Mouse (Mus musculus): ENCODE measurements around the gene Nxpe2. TPM values are rescaled to one million over a fixed set of nuclear protein-coding genes. Genes with fewer than 3 reads are reported as not detected.

Gene Nxpe2
- polyA plus RNA-seq (2016; fragmentation: Nextera tagmentation; extraction: Ambion mirVana): 0.42 and 0.60 TPM in 2 replicates

DNA sequence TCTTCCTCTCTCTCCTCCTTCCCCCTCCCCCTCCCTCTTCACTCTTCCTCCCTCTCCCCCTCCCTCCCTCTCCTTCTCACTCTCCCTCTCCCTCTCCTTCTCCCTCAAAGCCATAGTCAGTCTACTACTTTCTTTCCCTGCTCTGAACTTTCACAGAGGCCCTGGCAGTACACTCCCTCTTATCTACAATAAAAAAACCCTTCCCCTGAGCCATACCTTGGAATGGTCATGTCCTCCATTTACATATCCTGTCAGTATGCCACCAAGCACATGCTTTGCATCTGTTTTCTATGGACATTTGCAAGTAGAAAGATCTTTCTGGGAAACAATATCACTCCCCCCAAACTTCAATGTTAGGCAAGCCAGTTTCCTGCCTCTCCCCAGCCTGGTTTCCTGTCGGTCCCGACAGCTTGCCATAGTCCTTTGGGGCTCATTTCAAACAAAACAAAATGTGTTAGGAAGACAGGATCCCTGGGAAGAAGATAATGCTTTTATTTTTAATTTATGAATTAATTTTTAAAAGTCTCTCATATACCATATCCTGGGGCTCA, at the start of gene Nxpe2:
Gene Nxpe2, minus strand, starts transcription at position 307 of the 551 bp plus-strand sequence.
- no peak for ATAC-seq (ENCODE audit: low FRiP score)
- no peaks in the 10 kb centered on the region for H3K9me3 ChIP-seq

DNA sequence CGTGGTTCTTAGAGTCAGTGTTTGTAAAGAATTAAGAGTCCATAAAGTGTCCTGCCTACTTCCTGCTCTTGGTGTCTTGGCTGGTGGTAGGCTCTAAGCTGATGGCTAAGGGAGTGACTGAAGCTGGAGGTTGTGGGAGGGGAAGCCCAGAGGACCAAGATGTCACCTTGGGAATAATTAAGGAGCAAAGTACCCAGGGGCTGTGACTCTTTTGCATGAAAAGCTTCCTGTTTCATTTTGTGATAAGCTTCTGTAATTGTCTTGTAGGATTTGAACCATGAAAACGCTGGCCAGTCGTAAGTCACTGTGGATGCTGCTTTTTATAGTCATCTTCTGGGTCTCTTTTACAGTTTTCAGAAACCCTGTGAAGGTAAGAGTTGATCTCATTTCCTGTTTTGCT, 36.7 kb upstream of the Nxpe2 start:
- no peaks in the 10 kb centered on the region for H3K4me1 ChIP-seq
- H3K9me3 ChIP-seq: no peaks in the 10 kb centered on the region
- WGBS: 85% methylated on average over 3 of the region's 3 CpGs
- ATAC-seq (ENCODE audit: low FRiP score): no peak
- H3K27me3 ChIP-seq: no peaks in the 10 kb centered on the region
- no peak overlapping the region for H3K9ac ChIP-seq
- no peak overlapping the region for H3K27ac ChIP-seq
- no peak overlapping the region for H3K4me3 ChIP-seq (replicated peaks)
- no peak overlapping the region for H3K4me2 ChIP-seq
- no peaks in the 10 kb centered on the region for H3K36me3 ChIP-seq (replicated peaks)

More for the DNA sequence above, at the start of gene Nxpe2:
- H3K9ac ChIP-seq: no peak within 1 kb of the TSS
- H3K4me2 ChIP-seq: no peak within 1 kb of the TSS
- no peak within 1 kb of the TSS for H3K4me3 ChIP-seq (replicated peaks)
- H3K36me3 ChIP-seq (replicated peaks): no peaks in the 10 kb centered on the region
- no peaks in the 10 kb centered on the region for H3K27me3 ChIP-seq
- WGBS: 70% methylated on average over 2 of the region's 2 CpGs
- H3K4me1 ChIP-seq: no peaks in the 10 kb centered on the region
- H3K27ac ChIP-seq: 0 out of 2 replicates have a peak within 1 kb of the TSS, but pooled peaks have one; percentile 13

GRCm38 (mm10) chr9:48388451-48388850, 35.2 kb upstream of the Nxpe2 start:
- Histone ChIP-seq H3K9ac (no peak overlapping the region), H3K4me2 (no peak overlapping the region), H3K4me3 (replicated peaks) (no peak overlapping the region), H3K9me3 (no peaks in the 10 kb centered on the region), H3K36me3 (replicated peaks) (no peaks in the 10 kb centered on the region), H3K27me3 (no peaks in the 10 kb centered on the region), H3K27ac (no peak overlapping the region), H3K4me1 (no peaks in the 10 kb centered on the region)
- 80% methylated on average over 4 of the region's 4 CpGs for WGBS
- no peak for ATAC-seq (ENCODE audit: low FRiP score)

- no peak for ATAC-seq (ENCODE audit: low FRiP score)
These were observed 21.1 kb upstream of the Nxpe2 start for GRCm38 (mm10) chr9:48374357-48374756.

DNA sequence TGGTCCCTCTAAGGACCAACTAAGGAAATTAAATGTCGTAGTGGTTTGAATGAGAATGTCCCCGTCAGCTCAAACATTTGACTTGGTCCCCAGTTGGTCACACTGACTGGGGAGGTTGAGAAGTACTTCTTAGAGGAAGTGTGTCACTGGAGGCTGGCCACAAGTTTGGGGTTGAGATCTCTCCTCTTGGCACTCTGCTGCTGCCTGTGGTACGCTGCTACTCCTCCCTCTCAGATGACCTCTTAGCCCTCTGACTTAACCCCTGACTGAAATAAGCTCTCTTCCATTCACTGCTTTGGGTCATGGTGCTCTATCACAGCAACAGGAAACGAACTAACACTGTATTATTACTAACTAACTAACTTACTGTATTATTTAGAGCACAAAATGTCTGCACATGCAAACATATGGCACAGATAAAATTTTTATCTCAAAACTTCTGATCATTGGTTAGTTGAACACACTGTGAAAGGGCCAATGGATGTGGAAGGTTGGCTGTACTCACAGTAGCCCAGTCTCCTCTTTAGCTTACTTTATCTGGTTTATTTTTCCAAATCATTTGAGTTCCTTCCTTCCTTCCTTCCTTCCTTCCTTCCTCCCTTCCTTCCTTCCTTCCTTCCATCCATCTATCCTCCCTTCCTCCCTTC, 20.1 kb upstream of the Nxpe2 start:
- Histone ChIP-seq H3K9me3 (no peaks in the 10 kb centered on the region), H3K27ac (no peak overlapping the region), H3K4me1 (no peaks in the 10 kb centered on the region), H3K4me2 (no peak overlapping the region), H3K27me3 (no peaks in the 10 kb centered on the region), H3K4me3 (replicated peaks) (no peak overlapping the region), H3K36me3 (replicated peaks) (no peaks in the 10 kb centered on the region), H3K9ac (no peak overlapping the region)
- 75% methylated on average over 4 of the region's 4 CpGs for WGBS
- no peak for ATAC-seq (ENCODE audit: low FRiP score)

More at GRCm38 (mm10) chr9:48374357-48374756, 21.1 kb upstream of the Nxpe2 start:
- no peak overlapping the region for H3K4me2 ChIP-seq
- H3K9ac ChIP-seq: no peak overlapping the region
- no peak overlapping the region for H3K27ac ChIP-seq
- no peaks in the 10 kb centered on the region for H3K36me3 ChIP-seq (replicated peaks)
- no peak overlapping the region for H3K4me3 ChIP-seq (replicated peaks)
- H3K4me1 ChIP-seq: no peaks in the 10 kb centered on the region
- WGBS: 81% methylated on average over 2 of the region's 2 CpGs
- H3K27me3 ChIP-seq: no peaks in the 10 kb centered on the region
- H3K9me3 ChIP-seq: no peaks in the 10 kb centered on the region

DNA sequence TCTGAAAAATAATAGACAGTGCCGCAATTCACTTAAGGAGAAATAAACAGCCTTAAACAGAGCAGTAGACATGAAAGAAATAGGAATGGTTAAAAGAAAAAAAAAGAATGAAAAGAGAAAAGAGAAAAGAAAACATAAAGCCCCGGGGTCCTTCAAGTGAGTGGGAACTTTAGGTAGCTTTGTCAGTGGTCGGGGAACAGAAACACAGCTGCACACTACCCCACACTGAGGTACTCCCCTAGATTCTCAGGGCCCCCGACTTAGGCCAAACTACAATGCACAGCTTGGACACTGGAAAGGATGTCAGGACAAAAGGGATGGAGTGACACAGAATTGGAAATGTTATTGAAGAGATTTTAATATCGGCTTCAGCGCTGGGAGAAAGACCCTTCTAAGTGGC, 9.5 kb upstream of the Nxpe2 start:
- 77% methylated on average over 6 of the region's 6 CpGs for WGBS
- Histone ChIP-seq H3K36me3 (replicated peaks) (no peaks in the 10 kb centered on the region), H3K27me3 (no peaks in the 10 kb centered on the region), H3K9ac (no peak overlapping the region), H3K4me1 (no peaks in the 10 kb centered on the region), H3K9me3 (no peaks in the 10 kb centered on the region), H3K4me2 (no peak overlapping the region), H3K4me3 (replicated peaks) (no peak overlapping the region), H3K27ac (no peak overlapping the region)
- no peak for ATAC-seq (ENCODE audit: low FRiP score)

DNA sequence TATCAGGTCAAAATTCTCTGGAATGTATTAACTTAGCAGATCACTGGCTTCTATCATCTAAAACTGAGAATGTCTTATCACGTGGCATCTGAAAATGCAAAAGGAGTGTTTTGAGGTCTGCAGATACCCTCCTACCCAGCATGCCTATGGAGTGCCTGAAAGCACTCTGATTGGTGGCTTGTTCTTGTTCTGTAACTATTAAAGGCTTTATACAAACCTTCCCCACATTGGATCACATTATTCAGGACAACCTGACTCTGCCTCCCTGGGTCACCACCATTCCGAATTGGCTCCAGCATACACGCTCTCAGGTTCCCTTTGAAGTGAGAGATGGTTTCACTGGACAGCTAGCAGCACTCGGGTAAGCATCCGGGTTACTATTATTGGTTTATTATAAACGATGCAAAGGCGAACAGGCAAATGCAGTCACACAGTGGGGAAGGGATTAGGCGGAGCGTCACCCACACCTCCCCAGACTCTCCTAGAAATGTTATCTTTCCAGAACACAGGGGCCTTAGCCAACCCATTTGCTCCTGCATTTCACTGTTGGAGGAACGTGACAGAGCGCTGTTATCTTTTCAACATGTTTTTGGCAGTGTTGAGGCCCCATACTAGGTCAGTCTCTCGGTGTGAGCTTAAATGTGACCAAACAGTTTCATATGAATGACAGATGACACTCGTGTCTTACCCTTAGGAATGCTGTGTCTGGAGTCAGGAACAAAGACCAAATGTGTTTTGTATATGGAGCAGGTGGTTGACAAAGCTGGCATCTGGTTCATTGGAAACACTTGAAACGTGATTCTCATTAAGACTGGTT, 8.8 kb upstream of the Nxpe2 start:
- Histone ChIP-seq H3K4me2 (no peak overlapping the region), H3K9me3 (no peaks in the 10 kb centered on the region), H3K27me3 (no peaks in the 10 kb centered on the region), H3K27ac (no peak overlapping the region), H3K9ac (no peak overlapping the region), H3K36me3 (replicated peaks) (no peaks in the 10 kb centered on the region), H3K4me3 (replicated peaks) (no peak overlapping the region), H3K4me1 (no peaks in the 10 kb centered on the region)
- no peak for ATAC-seq (ENCODE audit: low FRiP score)
- WGBS: 69% methylated on average over 14 of the region's 14 CpGs

GRCm38 (mm10) chr9:48360826-48361225, 7.6 kb upstream of the Nxpe2 start:
- Histone ChIP-seq H3K27ac (no peak overlapping the region), H3K4me3 (replicated peaks) (no peak overlapping the region), H3K4me1 (no peaks in the 10 kb centered on the region), H3K27me3 (no peaks in the 10 kb centered on the region), H3K9me3 (no peaks in the 10 kb centered on the region), H3K9ac (no peak overlapping the region), H3K36me3 (replicated peaks) (no peaks in the 10 kb centered on the region), H3K4me2 (no peak overlapping the region)
- ATAC-seq (ENCODE audit: low FRiP score): no peak
- 75% methylated on average over 4 of the region's 4 CpGs for WGBS

GRCm38 (mm10) chr9:48357097-48357496, 3.8 kb upstream of the Nxpe2 start:
- Histone ChIP-seq H3K9ac (no peak overlapping the region), H3K9me3 (no peaks in the 10 kb centered on the region), H3K27ac (no peak overlapping the region), H3K4me3 (replicated peaks) (no peak overlapping the region), H3K4me2 (no peak overlapping the region), H3K36me3 (replicated peaks) (no peaks in the 10 kb centered on the region), H3K27me3 (no peaks in the 10 kb centered on the region), H3K4me1 (no peaks in the 10 kb centered on the region)
- WGBS: 87% methylated on average over 3 of the region's 3 CpGs
- ATAC-seq (ENCODE audit: low FRiP score): no peak

- Histone ChIP-seq H3K27ac (no peak overlapping the region), H3K4me1 (no peaks in the 10 kb centered on the region), H3K4me3 (replicated peaks) (no peak overlapping the region), H3K27me3 (no peaks in the 10 kb centered on the region), H3K9me3 (no peaks in the 10 kb centered on the region), H3K9ac (no peak overlapping the region), H3K4me2 (no peak overlapping the region), H3K36me3 (replicated peaks) (no peaks in the 10 kb centered on the region)
- WGBS: 51% methylated on average over 3 of the region's 3 CpGs
- no peak for ATAC-seq (ENCODE audit: low FRiP score)
These were observed 1.5 kb upstream of the Nxpe2 start for GRCm38 (mm10) chr9:48354793-48355192.

DNA sequence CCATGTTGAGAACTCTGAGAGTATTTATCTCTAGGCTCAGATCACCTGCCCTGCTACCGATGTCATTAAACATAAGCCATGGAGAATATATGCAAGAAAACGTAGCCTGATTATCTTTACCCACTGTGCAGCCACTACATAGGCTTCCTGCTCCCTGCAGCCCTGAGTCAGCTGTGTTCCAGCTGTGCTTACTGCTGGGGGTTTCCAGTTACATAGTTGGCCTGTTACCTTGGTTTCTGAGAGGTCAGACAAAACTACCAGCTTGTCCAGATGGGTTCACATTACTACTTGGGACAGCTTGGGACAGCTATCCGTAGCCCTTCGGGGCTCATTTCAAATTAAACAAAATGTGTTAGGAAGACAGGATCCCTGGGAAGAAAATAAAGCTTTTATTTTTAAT, 868 bp upstream of the Nxpe2 start:
- no peaks in the 10 kb centered on the region for H3K36me3 ChIP-seq (replicated peaks)
- no peak overlapping the region for H3K4me2 ChIP-seq
- ATAC-seq (ENCODE audit: low FRiP score): no peak
- no peaks in the 10 kb centered on the region for H3K4me1 ChIP-seq
- 83% methylated on average over 4 of the region's 4 CpGs for WGBS
- no peaks in the 10 kb centered on the region for H3K27me3 ChIP-seq
- no peak overlapping the region for H3K9ac ChIP-seq
- H3K27ac ChIP-seq: no peak overlapping the region
- no peaks in the 10 kb centered on the region for H3K9me3 ChIP-seq
- no peak overlapping the region for H3K4me3 ChIP-seq (replicated peaks)

DNA sequence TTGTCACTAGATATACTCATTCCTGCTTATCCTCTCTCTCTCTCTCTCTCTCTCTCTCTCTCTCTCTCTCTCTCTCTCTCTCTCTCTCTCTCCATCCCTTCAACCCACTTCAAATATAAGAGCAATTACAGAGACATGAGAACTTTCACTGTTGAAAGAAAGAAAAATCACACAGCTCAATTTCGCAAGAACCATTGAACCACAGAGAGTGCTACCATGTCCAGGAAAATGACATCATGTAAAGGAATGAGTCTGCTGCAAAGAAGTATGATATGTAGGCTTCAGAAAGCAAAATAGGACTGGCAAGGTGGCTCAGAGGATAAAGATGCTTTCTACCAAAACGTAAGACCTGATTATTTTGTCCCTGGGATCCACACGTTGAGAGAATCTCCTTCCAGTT, 7.4 kb downstream of the Nxpe2 start:
- no peak for ATAC-seq (ENCODE audit: low FRiP score)
- 89% methylated on average over 3 of the region's 3 CpGs for WGBS
- H3K4me3 ChIP-seq (replicated peaks): no peak overlapping the region

More for the DNA sequence above, 7.4 kb downstream of the Nxpe2 start:
- Histone ChIP-seq H3K4me1 (no peaks in the 10 kb centered on the region), H3K27ac (no peak overlapping the region), H3K9me3 (no peaks in the 10 kb centered on the region), H3K4me2 (no peak overlapping the region), H3K36me3 (replicated peaks) (no peaks in the 10 kb centered on the region), H3K27me3 (no peaks in the 10 kb centered on the region), H3K9ac (no peak overlapping the region)

All from forebrain, embryonic 12.5 days (tissue).